ENCODE assay signal across 21 mouse cellular contexts in the genomic region with DNA sequence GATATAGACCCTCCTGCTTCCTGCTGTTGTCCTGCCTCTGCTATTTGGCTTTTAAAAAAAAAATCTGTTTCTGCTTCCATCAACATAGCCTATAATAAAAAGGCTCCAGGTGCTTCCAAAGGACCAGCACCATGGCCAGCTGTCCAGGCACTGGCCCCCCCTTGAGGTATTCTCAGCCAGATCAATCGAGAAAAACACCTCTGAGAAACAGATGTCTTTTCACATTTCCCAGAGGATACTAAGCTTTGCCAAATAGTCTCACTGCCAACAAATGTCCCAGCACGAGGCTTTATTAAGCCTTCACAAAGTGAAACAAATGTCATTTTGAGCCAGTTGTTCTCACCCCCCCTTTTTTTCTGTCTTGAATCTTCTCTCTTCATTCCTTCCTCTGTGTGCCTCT.
DNase-seq lines count a peak whose midpoint lies in the region; ATAC-seq lines count a peak whose summit lies in the region.
"Had no signal": no experiment of that assay in that cellular context is flagged by ENCODE, and none has a peak within 500 bp of the region (broad histone marks: within the 10 kb centered on the region; RNA-seq: fewer than 3 reads in every experiment).

No protein-coding gene starts in this region.

- no peaks in the 10 kb centered on the region for H3K36me3 ChIP-seq in embryonic facial prominence, embryonic 14.5 days (ENCODE audit: control insufficient read depth, insufficient read depth, low read length)
- H3K36me3 ChIP-seq in embryonic facial prominence, embryonic 10.5 days (replicated peaks) = no peaks in the 10 kb centered on the region
- H3K36me3 ChIP-seq in neural tube, embryonic 14.5 days (ENCODE audit: control insufficient read depth, insufficient read depth, low read length) = no peaks in the 10 kb centered on the region
- no peaks in the 10 kb centered on the region for H3K36me3 ChIP-seq in neural tube, embryonic 15.5 days
- H3K36me3 ChIP-seq: embryonic facial prominence, embryonic 15.5 days; heart, embryonic 10.5 days; limb, embryonic 15.5 days; liver, embryonic 15.5 days had no signal

- H3K4me3 ChIP-seq in embryonic facial prominence, embryonic 14.5 days (ENCODE audit: low read depth, low read length) = no peak overlapping the region
- H3K4me3 ChIP-seq in embryonic facial prominence, embryonic 10.5 days = no peak overlapping the region
- H3K4me3 ChIP-seq in neural tube, embryonic 14.5 days (ENCODE audit: low read depth, low read length) = no peak overlapping the region
- no peak overlapping the region for H3K4me3 ChIP-seq in neural tube, embryonic 15.5 days (replicated peaks)
- H3K4me3 ChIP-seq: embryonic facial prominence, embryonic 15.5 days; heart, embryonic 10.5 days; layer of hippocampus, adult 2 months; left cerebral cortex, adult 2 months; limb, embryonic 15.5 days; liver, embryonic 15.5 days; megakaryocyte, embryonic 14.5 days had no signal

- no peaks in the 10 kb centered on the region for H3K4me1 ChIP-seq in embryonic facial prominence, embryonic 14.5 days (ENCODE audit: control insufficient read depth, insufficient read depth, low read length)
- H3K4me1 ChIP-seq in embryonic facial prominence, embryonic 10.5 days = no peaks in the 10 kb centered on the region
- H3K4me1 ChIP-seq in neural tube, embryonic 14.5 days (ENCODE audit: control insufficient read depth, insufficient read depth, low read length) = peaks cover 4% of the 10 kb centered on the region; the same call in 1 of the 2 replicates
- H3K4me1 ChIP-seq in neural tube, embryonic 15.5 days = peaks cover 4% of the 10 kb centered on the region; the same call in 1 of the 2 replicates
- H3K4me1 ChIP-seq: embryonic facial prominence, embryonic 15.5 days; heart, embryonic 10.5 days; limb, embryonic 15.5 days; liver, embryonic 15.5 days; megakaryocyte, embryonic 14.5 days had no signal

- DNase-seq in embryonic facial prominence, embryonic 14.5 days (ENCODE audit: low spot score) = peak; percentile 33
- DNase-seq in embryonic facial prominence, embryonic 10.5 days (ENCODE audit: low spot score) = no peak
- DNase-seq in layer of hippocampus, adult 8-10 months (ENCODE audit: low spot score in 2 of 2) = peak; percentile 2 to 3
- DNase-seq in layer of hippocampus, adult 18-20 months (ENCODE audit: low spot score in 2 of 2) = no peak
- no peak for DNase-seq in embryo, embryonic 10 days (ENCODE audit: low spot score)
- DNase-seq: adrenal gland, postnatal 36 days; cerebellum, adult 2 months; kidney, adult 18-20 months; lung, postnatal 10 days had no signal

- no peak overlapping the region for H3K4me2 ChIP-seq in embryonic facial prominence, embryonic 14.5 days (ENCODE audit: low read depth, low read length)
- no peak overlapping the region for H3K4me2 ChIP-seq in neural tube, embryonic 14.5 days (ENCODE audit: low read depth, low read length)
- no peak overlapping the region for H3K4me2 ChIP-seq in neural tube, embryonic 15.5 days
- H3K4me2 ChIP-seq: embryonic facial prominence, embryonic 15.5 days; limb, embryonic 15.5 days; liver, embryonic 15.5 days had no signal

- H3K27me3 ChIP-seq in embryonic facial prominence, embryonic 14.5 days (replicated peaks; ENCODE audit: control insufficient read depth, insufficient read depth, low read length) = no peaks in the 10 kb centered on the region
- H3K27me3 ChIP-seq in embryonic facial prominence, embryonic 10.5 days (replicated peaks; ENCODE audit: low read depth, poor library complexity, severe bottlenecking) = no peaks in the 10 kb centered on the region
- no peaks in the 10 kb centered on the region for H3K27me3 ChIP-seq in neural tube, embryonic 14.5 days (ENCODE audit: control insufficient read depth, insufficient read depth, low read length)
- H3K27me3 ChIP-seq in neural tube, embryonic 15.5 days (replicated peaks) = no peaks in the 10 kb centered on the region
- H3K27me3 ChIP-seq: CH12.LX; embryonic facial prominence, embryonic 15.5 days; limb, embryonic 15.5 days; liver, embryonic 15.5 days; megakaryocyte, embryonic 14.5 days had no signal

- no peak overlapping the region for H3K9ac ChIP-seq in embryonic facial prominence, embryonic 14.5 days (ENCODE audit: low read depth, low read length)
- H3K9ac ChIP-seq in neural tube, embryonic 14.5 days (replicated peaks; ENCODE audit: low read depth, low read length) = no peak overlapping the region
- no peak overlapping the region for H3K9ac ChIP-seq in neural tube, embryonic 15.5 days (replicated peaks)
- H3K9ac ChIP-seq: embryonic facial prominence, embryonic 15.5 days; limb, embryonic 15.5 days; liver, embryonic 15.5 days had no signal

- no peaks in the 10 kb centered on the region for H3K9me3 ChIP-seq in embryonic facial prominence, embryonic 14.5 days (ENCODE audit: control insufficient read depth, low read length)
- no peaks in the 10 kb centered on the region for H3K9me3 ChIP-seq in embryonic facial prominence, embryonic 10.5 days
- H3K9me3 ChIP-seq in neural tube, embryonic 14.5 days (ENCODE audit: control insufficient read depth, low read length) = no peaks in the 10 kb centered on the region
- H3K9me3 ChIP-seq in neural tube, embryonic 15.5 days (replicated peaks) = no peaks in the 10 kb centered on the region
- H3K9me3 ChIP-seq: embryonic facial prominence, embryonic 15.5 days; heart, embryonic 10.5 days; limb, embryonic 15.5 days; liver, embryonic 15.5 days; megakaryocyte, embryonic 14.5 days had no signal

- ATAC-seq in embryonic facial prominence, embryonic 14.5 days (ENCODE audit: low read depth) = no peak
- ATAC-seq in neural tube, embryonic 14.5 days (ENCODE audit: low read depth) = peak; percentile 60; the same call in 1 of the 2 replicates
- ATAC-seq in neural tube, embryonic 15.5 days (ENCODE audit: low FRiP score) = no peak

- WGBS in embryonic facial prominence, embryonic 14.5 days = 10% methylated on average over 2 of the region's 2 CpGs
- WGBS in embryonic facial prominence, embryonic 10.5 days = 50% methylated on average over 2 of the region's 2 CpGs
- 17% methylated on average over 2 of the region's 2 CpGs for WGBS in neural tube, embryonic 14.5 days
- WGBS in neural tube, embryonic 15.5 days = 15% methylated on average over 2 of the region's 2 CpGs

- H3K27ac ChIP-seq in embryonic facial prominence, embryonic 14.5 days (replicated peaks; ENCODE audit: low read depth, low read length) = no peak overlapping the region
- H3K27ac ChIP-seq in embryonic facial prominence, embryonic 10.5 days (replicated peaks) = no peak overlapping the region
- H3K27ac ChIP-seq in neural tube, embryonic 14.5 days (ENCODE audit: low read depth, low read length) = no peak overlapping the region
- no peak overlapping the region for H3K27ac ChIP-seq in neural tube, embryonic 15.5 days (replicated peaks)
- H3K27ac ChIP-seq: embryonic facial prominence, embryonic 15.5 days; heart, embryonic 10.5 days; kidney, postnatal 0 days; layer of hippocampus, adult 2 months; left cerebral cortex, adult 2 months; limb, embryonic 15.5 days; liver, embryonic 15.5 days; stomach, postnatal 0 days had no signal

Comparison
In these comparisons a context has a peak if more than half of its experiments do, and no peak if none do; other contexts are left out.
1. DNase-seq: peak in embryonic facial prominence, embryonic 14.5 days (single experiment) and layer of hippocampus, adult 8-10 months (2 of 2); none in embryonic facial prominence, embryonic 10.5 days (single experiment), layer of hippocampus, adult 18-20 months (0 of 2) and embryo, embryonic 10 days (single experiment).